21 mouse cellular contexts compared by ENCODE assay signal in the genomic region with DNA sequence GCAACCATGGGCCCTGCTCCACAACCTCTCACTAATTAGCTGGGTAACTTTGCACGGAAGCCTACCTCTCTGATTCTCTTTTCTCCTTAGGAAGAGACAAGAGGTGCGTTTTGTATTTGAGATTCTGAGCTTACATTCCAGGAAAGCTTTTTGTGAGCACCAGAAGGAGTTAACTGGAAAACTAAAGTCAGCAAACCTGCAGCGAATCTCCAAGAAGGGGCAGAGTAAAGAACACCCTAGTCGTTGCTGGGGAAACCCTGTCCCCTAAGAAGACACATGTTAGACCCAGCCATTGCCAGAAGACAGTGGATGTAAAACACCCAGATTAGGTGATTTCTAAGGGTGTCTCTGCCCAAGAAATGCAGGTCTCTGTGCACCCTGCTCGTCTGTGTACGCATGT. TPM values are rescaled to one million over a fixed set of nuclear protein-coding genes. Genes with fewer than 3 reads are reported as not detected.
DNase-seq lines count a peak whose midpoint lies in the region; ATAC-seq and TF ChIP-seq lines count a peak whose summit lies in the region.
"Had no signal": no experiment of that assay in that cellular context is flagged by ENCODE, and none has a peak within 500 bp of the region (broad histone marks: within the 10 kb centered on the region; RNA-seq: fewer than 3 reads in every experiment).

No protein-coding gene starts in this region.

- no peak for ATAC-seq in heart, embryonic 12.5 days (ENCODE audit: insufficient number of reproducible peaks, low FRiP score)
- no peak for ATAC-seq in midbrain, embryonic 11.5 days (ENCODE audit: low FRiP score)
- no peak for ATAC-seq in midbrain, postnatal 0 days (ENCODE audit: low FRiP score)
- no peak for ATAC-seq in liver, embryonic 12.5 days
- ATAC-seq: forebrain, embryonic 13.5 days; intestine, postnatal 0 days; midbrain, embryonic 16.5 days had no signal

- DNase-seq in heart, embryonic 10.5 days (ENCODE audit: low spot score), result peak; percentile 61
- DNase-seq in midbrain, embryonic 11.5 days (ENCODE audit: low spot score, missing footprints), result peak; percentile 41
- no peak for DNase-seq in midbrain, postnatal 0 days (ENCODE audit: low spot score)
- DNase-seq in limb, embryonic 10.5 days (ENCODE audit: low spot score), result no peak
- DNase-seq in cerebellum, postnatal 14 days, result no peak

- peaks cover 38% of the 10 kb centered on the region for H3K4me1 ChIP-seq in heart, embryonic 10.5 days
- H3K4me1 ChIP-seq in heart, embryonic 12.5 days (replicated peaks), result peaks cover 17% of the 10 kb centered on the region
- H3K4me1 ChIP-seq in midbrain, embryonic 11.5 days (ENCODE audit: control insufficient read depth, insufficient read depth, low read length), result peaks cover 8% of the 10 kb centered on the region
- no peaks in the 10 kb centered on the region for H3K4me1 ChIP-seq in midbrain, postnatal 0 days (ENCODE audit: insufficient read depth, low read length)
- peaks cover 55% of the 10 kb centered on the region for H3K4me1 ChIP-seq in limb, embryonic 10.5 days
- no peaks in the 10 kb centered on the region for H3K4me1 ChIP-seq in liver, embryonic 12.5 days

- peaks cover 7% of the 10 kb centered on the region for H3K27me3 ChIP-seq in heart, embryonic 10.5 days (ENCODE audit: insufficient read depth, poor library complexity, severe bottlenecking)
- H3K27me3 ChIP-seq in heart, embryonic 12.5 days (replicated peaks), result no peaks in the 10 kb centered on the region; the same call in 1 of the 2 replicates
- H3K27me3 ChIP-seq in midbrain, embryonic 11.5 days (ENCODE audit: control insufficient read depth, insufficient read depth, low read length), result peaks cover 49% of the 10 kb centered on the region
- H3K27me3 ChIP-seq in midbrain, postnatal 0 days (ENCODE audit: insufficient read depth, low read length), result peaks cover 26% of the 10 kb centered on the region
- H3K27me3 ChIP-seq in limb, embryonic 10.5 days (ENCODE audit: low read depth, poor library complexity, severe bottlenecking), result peaks cover 16% of the 10 kb centered on the region; the same call in 1 of the 2 replicates
- peaks cover 55% of the 10 kb centered on the region for H3K27me3 ChIP-seq in liver, embryonic 12.5 days (replicated peaks)

- TF ChIP-seq CTCF in midbrain, postnatal 0 days (IDR thresholded peaks at IDR 0.05), result no peak

- no peaks in the 10 kb centered on the region for H3K36me3 ChIP-seq in heart, embryonic 10.5 days
- H3K36me3 ChIP-seq in heart, embryonic 12.5 days, result no peaks in the 10 kb centered on the region
- no peaks in the 10 kb centered on the region for H3K36me3 ChIP-seq in midbrain, embryonic 11.5 days (ENCODE audit: control insufficient read depth, insufficient read depth, low read length)
- no peaks in the 10 kb centered on the region for H3K36me3 ChIP-seq in midbrain, postnatal 0 days (ENCODE audit: insufficient read depth, low read length)
- no peaks in the 10 kb centered on the region for H3K36me3 ChIP-seq in limb, embryonic 10.5 days
- no peaks in the 10 kb centered on the region for H3K36me3 ChIP-seq in liver, embryonic 12.5 days
- H3K36me3 ChIP-seq: neural tube, embryonic 12.5 days had no signal

- peak overlapping the region; percentile 62; the same call in 1 of the 2 replicates for H3K27ac ChIP-seq in heart, embryonic 10.5 days
- H3K27ac ChIP-seq in heart, embryonic 12.5 days (ENCODE audit: poor library complexity, severe bottlenecking), result no peak overlapping the region
- H3K27ac ChIP-seq in midbrain, embryonic 11.5 days (ENCODE audit: low read depth, low read length), result no peak overlapping the region
- no peak overlapping the region for H3K27ac ChIP-seq in midbrain, postnatal 0 days (ENCODE audit: low read depth, low read length)
- peak overlapping the region; percentile 96 for H3K27ac ChIP-seq in limb, embryonic 10.5 days
- no peak overlapping the region for H3K27ac ChIP-seq in liver, embryonic 12.5 days
- H3K27ac ChIP-seq: forebrain, embryonic 13.5 days; hindbrain, embryonic 14.5 days; liver, embryonic 14.5 days; macrophage; neural tube, embryonic 12.5 days; stomach, postnatal 0 days had no signal

- no peak overlapping the region for H3K9ac ChIP-seq in heart, embryonic 12.5 days
- no peak overlapping the region for H3K9ac ChIP-seq in midbrain, embryonic 11.5 days (ENCODE audit: low read length)
- H3K9ac ChIP-seq in midbrain, postnatal 0 days (replicated peaks; ENCODE audit: low read length, poor library complexity, severe bottlenecking), result no peak overlapping the region
- no peak overlapping the region for H3K9ac ChIP-seq in liver, embryonic 12.5 days
- H3K9ac ChIP-seq: forebrain, embryonic 13.5 days; hindbrain, embryonic 14.5 days; liver, embryonic 14.5 days; neural tube, embryonic 12.5 days had no signal

- no peak overlapping the region for H3K4me2 ChIP-seq in heart, embryonic 12.5 days
- H3K4me2 ChIP-seq in midbrain, embryonic 11.5 days, result no peak overlapping the region
- no peak overlapping the region for H3K4me2 ChIP-seq in midbrain, postnatal 0 days (ENCODE audit: low read depth, low read length, poor library complexity, severe bottlenecking)
- H3K4me2 ChIP-seq in liver, embryonic 12.5 days, result no peak overlapping the region
- H3K4me2 ChIP-seq: forebrain, embryonic 13.5 days; heart, embryonic 11.5 days; hindbrain, embryonic 14.5 days; neural tube, embryonic 12.5 days had no signal

- H3K4me3 ChIP-seq in heart, embryonic 10.5 days, result no peak overlapping the region
- no peak overlapping the region for H3K4me3 ChIP-seq in heart, embryonic 12.5 days
- no peak overlapping the region for H3K4me3 ChIP-seq in midbrain, embryonic 11.5 days (ENCODE audit: low read depth, low read length)
- H3K4me3 ChIP-seq in midbrain, postnatal 0 days (ENCODE audit: low read depth, low read length), result no peak overlapping the region
- H3K4me3 ChIP-seq in limb, embryonic 10.5 days, result no peak overlapping the region
- no peak overlapping the region for H3K4me3 ChIP-seq in liver, embryonic 12.5 days
- H3K4me3 ChIP-seq: erythroblast, embryonic 14.5 days; forebrain, embryonic 13.5 days; myocyte; neural tube, embryonic 12.5 days had no signal

- no peaks in the 10 kb centered on the region for H3K9me3 ChIP-seq in heart, embryonic 10.5 days
- H3K9me3 ChIP-seq in heart, embryonic 12.5 days (replicated peaks), result no peaks in the 10 kb centered on the region
- no peaks in the 10 kb centered on the region for H3K9me3 ChIP-seq in midbrain, embryonic 11.5 days (ENCODE audit: control insufficient read depth, low read length)
- no peaks in the 10 kb centered on the region for H3K9me3 ChIP-seq in midbrain, postnatal 0 days (ENCODE audit: low read length)
- H3K9me3 ChIP-seq in limb, embryonic 10.5 days (replicated peaks), result no peaks in the 10 kb centered on the region
- H3K9me3 ChIP-seq in liver, embryonic 12.5 days (replicated peaks), result no peaks in the 10 kb centered on the region
- H3K9me3 ChIP-seq: forebrain, embryonic 13.5 days; neural tube, embryonic 12.5 days had no signal

- 62% methylated on average over 6 of the region's 6 CpGs for WGBS in heart, embryonic 10.5 days
- WGBS in heart, embryonic 12.5 days, result 57% methylated on average over 6 of the region's 6 CpGs
- WGBS in midbrain, embryonic 11.5 days, result 54% methylated on average over 6 of the region's 6 CpGs
- 59% methylated on average over 6 of the region's 6 CpGs for WGBS in midbrain, postnatal 0 days
- 67% methylated on average over 6 of the region's 6 CpGs for WGBS in limb, embryonic 10.5 days
- WGBS in liver, embryonic 12.5 days (ENCODE audit: insufficient replicate concordance), result 49% methylated on average over 6 of the region's 6 CpGs

RNA-seq across cellular contexts. Expression of gene Slit3, which starts 2.3 kb away (rescaled TPM):
- polyA plus RNA-seq in heart, embryonic 10.5 days (2016; fragmentation: Nextera tagmentation; extraction: Ambion mirVana), result 11.3 and 22.2 TPM in 2 replicates
- 17.4 and 18.4 TPM in 2 replicates for polyA plus RNA-seq in heart, embryonic 12.5 days (2016; fragmentation: Nextera tagmentation; extraction: Ambion mirVana)
- 11.1 and 11.4 TPM in 2 replicates for polyA plus RNA-seq in midbrain, embryonic 11.5 days (2014; fragmentation: Nextera tagmentation; extraction: Ambion mirVana)
- total RNA-seq in midbrain, postnatal 0 days (2014; rRNA removed), result 7.7 and 12.7 TPM in 2 replicates
- polyA plus RNA-seq in midbrain, postnatal 0 days (2015; fragmentation: Nextera tagmentation; extraction: Ambion mirVana), result 2.2 and 3.6 TPM in 2 replicates
- polyA plus RNA-seq in limb, embryonic 10.5 days (2016; fragmentation: Nextera tagmentation; extraction: Ambion mirVana), result 20.2 and 21.9 TPM in 2 replicates
- 1.1 and 1.6 TPM in 2 replicates for polyA plus RNA-seq in liver, embryonic 12.5 days (2016; fragmentation: Nextera tagmentation; extraction: Ambion mirVana)
- total RNA-seq: common myeloid progenitor, adult 5-6 weeks; megakaryocyte-erythroid progenitor cell, adult 5-6 weeks; MEL had no signal
- polyA plus RNA-seq: erythroblast, embryonic 14.5 days; macrophage; myocyte had no signal

Comparison
In these comparisons a context has a peak if more than half of its experiments do, and no peak if none do; other contexts are left out.
1. DNase-seq: peak in heart, embryonic 10.5 days (single experiment) and midbrain, embryonic 11.5 days (single experiment); none in midbrain, postnatal 0 days (single experiment), limb, embryonic 10.5 days (single experiment) and cerebellum, postnatal 14 days (0 of 2).
2. H3K27ac ChIP-seq: peak in heart, embryonic 10.5 days (single experiment) and limb, embryonic 10.5 days (single experiment); none in heart, embryonic 12.5 days (single experiment), midbrain, embryonic 11.5 days (single experiment), midbrain, postnatal 0 days (single experiment) and liver, embryonic 12.5 days (single experiment).